14 mouse cellular contexts compared by ENCODE assay signal in the genomic region with DNA sequence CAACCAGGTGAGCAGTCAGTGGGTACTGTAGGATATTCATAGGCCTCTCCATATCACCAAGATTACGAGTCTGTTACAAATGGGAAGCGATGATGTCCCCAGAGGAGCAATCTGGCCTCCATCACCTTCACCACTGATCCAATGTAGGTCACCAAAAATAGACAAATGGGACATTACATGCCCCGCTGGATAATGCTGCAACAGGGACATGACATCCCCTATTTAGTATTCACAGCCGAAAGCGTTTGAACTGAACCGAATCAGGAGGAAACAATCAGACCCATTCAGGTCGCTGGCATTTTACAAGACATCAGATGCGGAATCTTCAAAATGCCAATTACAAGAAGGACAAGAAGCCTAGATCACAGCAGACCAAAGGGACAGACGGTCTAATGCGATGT.
DNase-seq lines count a peak whose midpoint lies in the region; ATAC-seq lines count a peak whose summit lies in the region.
"Had no signal": no experiment of that assay in that cellular context is flagged by ENCODE, and none has a peak within 500 bp of the region (broad histone marks: within the 10 kb centered on the region; RNA-seq: fewer than 3 reads in every experiment).

No protein-coding gene starts in this region.

- DNase-seq in midbrain, embryonic 10.5 days (ENCODE audit: low spot score), result no peak
- peak; percentile 93 for DNase-seq in retina, postnatal 1 day
- no peak for DNase-seq in spleen, postnatal 10 days (ENCODE audit: low spot score in 2 of 2)
- DNase-seq: adrenal gland, adult 8-10 months; gastrocnemius, postnatal 14 days; kidney, adult 8-10 months had no signal

- 0 out of 2 replicates have a peak overlapping the region, but pooled peaks have one; percentile 36 for H3K27ac ChIP-seq in forebrain, embryonic 13.5 days
- no peak overlapping the region for H3K27ac ChIP-seq in forebrain, embryonic 12.5 days
- 0 out of 2 replicates have a peak overlapping the region, but pooled peaks have one; percentile 12 for H3K27ac ChIP-seq in midbrain, embryonic 13.5 days
- no peak overlapping the region for H3K27ac ChIP-seq in midbrain, embryonic 10.5 days (replicated peaks)
- peak overlapping the region; percentile 59; the same call in 1 of the 2 replicates for H3K27ac ChIP-seq in hindbrain, embryonic 16.5 days (ENCODE audit: low read depth, low read length)
- H3K27ac ChIP-seq in liver, embryonic 12.5 days, result no peak overlapping the region
- H3K27ac ChIP-seq: embryonic facial prominence, embryonic 12.5 days; lung, embryonic 15.5 days had no signal

- no peak overlapping the region for H3K4me3 ChIP-seq in forebrain, embryonic 13.5 days
- H3K4me3 ChIP-seq in forebrain, embryonic 12.5 days (replicated peaks), result no peak overlapping the region
- no peak overlapping the region for H3K4me3 ChIP-seq in midbrain, embryonic 13.5 days (replicated peaks)
- no peak overlapping the region for H3K4me3 ChIP-seq in midbrain, embryonic 10.5 days
- no peak overlapping the region for H3K4me3 ChIP-seq in hindbrain, embryonic 16.5 days (ENCODE audit: low read length)
- H3K4me3 ChIP-seq in liver, embryonic 12.5 days, result no peak overlapping the region
- H3K4me3 ChIP-seq: embryonic facial prominence, embryonic 12.5 days; lung, embryonic 15.5 days had no signal

- no peak overlapping the region for H3K9ac ChIP-seq in forebrain, embryonic 13.5 days
- no peak overlapping the region for H3K9ac ChIP-seq in forebrain, embryonic 12.5 days
- H3K9ac ChIP-seq in midbrain, embryonic 13.5 days (replicated peaks), result no peak overlapping the region
- no peak overlapping the region for H3K9ac ChIP-seq in hindbrain, embryonic 16.5 days (ENCODE audit: low read depth, low read length)
- H3K9ac ChIP-seq in liver, embryonic 12.5 days, result no peak overlapping the region
- H3K9ac ChIP-seq: embryonic facial prominence, embryonic 12.5 days; lung, embryonic 15.5 days had no signal

- H3K9me3 ChIP-seq in forebrain, embryonic 13.5 days (replicated peaks), result peaks cover 4% of the 10 kb centered on the region; the same call in 1 of the 2 replicates
- peaks cover 6% of the 10 kb centered on the region; the same call in 1 of the 2 replicates for H3K9me3 ChIP-seq in forebrain, embryonic 12.5 days
- no peaks in the 10 kb centered on the region; the same call in 1 of the 2 replicates for H3K9me3 ChIP-seq in midbrain, embryonic 13.5 days
- H3K9me3 ChIP-seq in midbrain, embryonic 10.5 days (replicated peaks), result peaks cover 12% of the 10 kb centered on the region
- peaks cover 4% of the 10 kb centered on the region for H3K9me3 ChIP-seq in hindbrain, embryonic 16.5 days (ENCODE audit: control insufficient read depth, low read length)
- peaks cover 10% of the 10 kb centered on the region for H3K9me3 ChIP-seq in liver, embryonic 12.5 days (replicated peaks)
- H3K9me3 ChIP-seq: embryonic facial prominence, embryonic 12.5 days; lung, embryonic 15.5 days had no signal

- 68% methylated on average over 10 of the region's 10 CpGs for WGBS in forebrain, embryonic 13.5 days
- 63% methylated on average over 10 of the region's 10 CpGs for WGBS in forebrain, embryonic 12.5 days
- WGBS in midbrain, embryonic 13.5 days, result 68% methylated on average over 10 of the region's 10 CpGs
- 88% methylated on average over 10 of the region's 10 CpGs for WGBS in midbrain, embryonic 10.5 days
- WGBS in hindbrain, embryonic 16.5 days, result 40% methylated on average over 10 of the region's 10 CpGs
- WGBS in liver, embryonic 12.5 days (ENCODE audit: insufficient replicate concordance), result 70% methylated on average over 10 of the region's 10 CpGs

- H3K4me1 ChIP-seq in forebrain, embryonic 13.5 days, result peaks cover 12% of the 10 kb centered on the region
- peaks cover 6% of the 10 kb centered on the region for H3K4me1 ChIP-seq in forebrain, embryonic 12.5 days
- peaks cover 20% of the 10 kb centered on the region for H3K4me1 ChIP-seq in midbrain, embryonic 13.5 days (replicated peaks)
- H3K4me1 ChIP-seq in midbrain, embryonic 10.5 days, result peaks cover 17% of the 10 kb centered on the region
- H3K4me1 ChIP-seq in hindbrain, embryonic 16.5 days (ENCODE audit: control insufficient read depth, insufficient read depth, low read depth, low read length), result peaks cover 18% of the 10 kb centered on the region
- H3K4me1 ChIP-seq in liver, embryonic 12.5 days, result no peaks in the 10 kb centered on the region
- H3K4me1 ChIP-seq: embryonic facial prominence, embryonic 12.5 days; lung, embryonic 15.5 days had no signal

- H3K4me2 ChIP-seq in forebrain, embryonic 13.5 days, result no peak overlapping the region
- no peak overlapping the region for H3K4me2 ChIP-seq in forebrain, embryonic 12.5 days
- no peak overlapping the region for H3K4me2 ChIP-seq in midbrain, embryonic 13.5 days (replicated peaks)
- no peak overlapping the region for H3K4me2 ChIP-seq in hindbrain, embryonic 16.5 days (ENCODE audit: low read length)
- H3K4me2 ChIP-seq in liver, embryonic 12.5 days, result no peak overlapping the region
- H3K4me2 ChIP-seq: embryonic facial prominence, embryonic 12.5 days; heart, embryonic 11.5 days; lung, embryonic 15.5 days had no signal

- no peaks in the 10 kb centered on the region for H3K27me3 ChIP-seq in forebrain, embryonic 13.5 days
- H3K27me3 ChIP-seq in forebrain, embryonic 12.5 days, result 0 out of 2 replicates have a peak, but pooled peaks cover 3% of the 10 kb centered on the region
- no peaks in the 10 kb centered on the region for H3K27me3 ChIP-seq in midbrain, embryonic 13.5 days
- no peaks in the 10 kb centered on the region for H3K27me3 ChIP-seq in midbrain, embryonic 10.5 days (ENCODE audit: low read depth, poor library complexity, severe bottlenecking)
- no peaks in the 10 kb centered on the region for H3K27me3 ChIP-seq in hindbrain, embryonic 16.5 days (replicated peaks; ENCODE audit: control insufficient read depth, insufficient read depth, low read length)
- no peaks in the 10 kb centered on the region; the same call in 1 of the 2 replicates for H3K27me3 ChIP-seq in liver, embryonic 12.5 days (replicated peaks)
- H3K27me3 ChIP-seq: embryonic facial prominence, embryonic 12.5 days; lung, embryonic 15.5 days had no signal

- no peaks in the 10 kb centered on the region for H3K36me3 ChIP-seq in forebrain, embryonic 13.5 days (ENCODE audit: poor library complexity, severe bottlenecking)
- no peaks in the 10 kb centered on the region for H3K36me3 ChIP-seq in forebrain, embryonic 12.5 days (replicated peaks)
- H3K36me3 ChIP-seq in midbrain, embryonic 13.5 days, result no peaks in the 10 kb centered on the region
- H3K36me3 ChIP-seq in midbrain, embryonic 10.5 days, result no peaks in the 10 kb centered on the region
- H3K36me3 ChIP-seq in hindbrain, embryonic 16.5 days (ENCODE audit: control insufficient read depth, insufficient read depth, low read length), result no peaks in the 10 kb centered on the region
- H3K36me3 ChIP-seq in liver, embryonic 12.5 days, result no peaks in the 10 kb centered on the region
- H3K36me3 ChIP-seq: embryonic facial prominence, embryonic 12.5 days; lung, embryonic 15.5 days had no signal

- ATAC-seq in forebrain, embryonic 13.5 days, result no peak
- ATAC-seq in forebrain, embryonic 12.5 days (ENCODE audit: low FRiP score), result no peak
- ATAC-seq in midbrain, embryonic 13.5 days, result no peak
- ATAC-seq in hindbrain, embryonic 16.5 days, result no peak; the same call in 1 of the 2 replicates
- no peak for ATAC-seq in liver, embryonic 12.5 days

Comparison
In these comparisons a context has a peak if more than half of its experiments do, and no peak if none do; other contexts are left out.
1. H3K27ac ChIP-seq: peak in forebrain, embryonic 13.5 days (single experiment), midbrain, embryonic 13.5 days (single experiment) and hindbrain, embryonic 16.5 days (single experiment); none in forebrain, embryonic 12.5 days (single experiment), midbrain, embryonic 10.5 days (single experiment) and liver, embryonic 12.5 days (single experiment).